Mouse (Mus musculus): ENCODE measurements around the gene Arf3.
A peak's percentile ranks its signal among the peaks of the same experiment; 100 is the strongest.

DNA sequence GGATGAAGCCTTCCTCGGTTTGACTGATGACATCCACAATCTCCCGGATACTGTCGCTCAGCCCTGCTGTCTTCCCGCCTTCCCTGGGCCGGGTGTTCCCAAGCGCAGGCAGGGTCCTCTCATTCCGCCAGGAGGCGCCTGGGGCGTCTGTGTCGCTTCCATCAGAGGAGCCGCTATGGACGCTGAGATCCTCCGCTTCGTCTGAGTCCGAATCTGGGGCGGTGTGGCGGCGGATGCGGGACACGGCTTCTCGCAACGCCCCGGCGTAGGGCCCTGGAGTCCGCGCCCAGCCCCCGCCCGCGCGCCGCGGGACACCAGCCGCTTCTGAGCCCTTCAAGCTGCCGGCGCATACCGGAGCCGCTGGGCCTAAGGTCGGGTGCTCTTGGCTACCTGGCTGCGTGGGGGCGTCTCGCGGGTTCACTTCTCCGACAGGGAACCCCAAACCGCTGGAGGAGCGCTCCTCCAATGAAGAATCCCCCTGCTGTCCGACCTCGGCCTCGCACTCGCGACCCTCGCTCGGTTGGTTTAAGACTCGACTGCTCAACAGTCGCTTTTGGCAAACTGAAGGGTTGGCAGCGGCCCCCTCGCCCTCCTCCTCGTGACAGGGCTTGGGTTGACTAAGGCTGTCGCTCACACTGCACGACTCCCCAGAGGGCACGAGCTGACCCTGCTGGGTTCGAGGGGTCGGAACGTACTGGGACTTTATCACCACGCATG, 42.5 kb upstream of the Arf3 start:
- TF ChIP-seq CTCF (IDR thresholded peaks at IDR 0.05; ENCODE audit: low read depth, low read length) (peak; percentile 76), POLR2A (IDR thresholded peaks at IDR 0.05; ENCODE audit: extremely low read depth, insufficient read depth, low read length) (no peak)

Data from liver, adult 2 months (tissue).